Mouse (Mus musculus) ovary, postnatal 36 days (tissue): ENCODE data around the gene Mrtfb.
A peak's percentile ranks its signal among the peaks of the same experiment; 100 is the strongest.

ENCODE experiments used
- DNase-seq: peaks from one replicate; pipeline ENCODE4 v3.0.0; 2022; ENCODE audit warnings: low spot score, mixed read lengths

Gene Mrtfb

GRCm38 (mm10) chr16:13440468-13440867 lies 184.2 kb downstream of the Mrtfb start:
- no peak for DNase-seq

GRCm38 (mm10) chr16:13443764-13444163 lies 187.5 kb downstream of the Mrtfb start:
- DNase-seq, result no peak

DNA sequence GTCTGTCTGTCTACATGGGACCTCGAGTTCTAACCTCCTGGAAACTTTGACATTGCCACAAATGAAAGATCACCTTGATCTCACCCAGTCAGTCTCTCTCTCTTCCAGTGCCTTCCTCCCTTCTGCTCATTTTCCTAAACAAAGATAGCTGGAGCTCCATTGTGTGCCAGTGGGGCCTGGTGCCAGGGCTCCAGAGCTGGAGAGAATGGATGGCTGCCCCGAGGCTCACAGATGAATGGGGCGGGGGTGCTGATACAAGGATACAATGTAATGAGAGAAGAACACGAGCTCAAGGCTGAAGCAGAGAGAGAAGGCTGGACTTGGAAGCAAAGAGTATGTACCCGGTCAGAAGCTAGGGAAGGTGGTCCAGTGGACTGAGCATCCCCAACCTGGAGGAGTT lies 189.2 kb downstream of the Mrtfb start:
- DNase-seq, result peak; percentile 39

DNA sequence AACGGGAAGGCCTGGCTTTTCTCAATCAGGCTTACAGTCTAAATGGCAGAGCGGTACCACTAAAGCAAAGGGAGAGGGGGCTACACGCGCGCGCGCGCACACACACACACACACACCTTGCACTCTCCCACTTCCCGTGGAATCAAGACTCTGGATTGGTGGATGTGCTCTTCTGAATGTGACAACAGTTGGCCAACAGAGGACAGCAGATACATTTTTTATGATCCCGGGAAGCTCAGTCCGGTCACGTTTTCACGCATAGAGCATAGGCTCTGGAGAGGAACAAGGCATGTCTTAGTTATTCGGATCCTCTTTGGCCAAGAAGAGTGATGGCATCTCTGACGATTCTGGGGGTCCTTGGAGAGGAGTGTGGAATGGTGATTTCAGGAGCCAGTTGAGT lies 190.2 kb downstream of the Mrtfb start:
- DNase-seq, result no peak

GRCm38 (mm10) chr16:13446971-13447283 lies 190.6 kb downstream of the Mrtfb start:
- no peak for DNase-seq

DNA sequence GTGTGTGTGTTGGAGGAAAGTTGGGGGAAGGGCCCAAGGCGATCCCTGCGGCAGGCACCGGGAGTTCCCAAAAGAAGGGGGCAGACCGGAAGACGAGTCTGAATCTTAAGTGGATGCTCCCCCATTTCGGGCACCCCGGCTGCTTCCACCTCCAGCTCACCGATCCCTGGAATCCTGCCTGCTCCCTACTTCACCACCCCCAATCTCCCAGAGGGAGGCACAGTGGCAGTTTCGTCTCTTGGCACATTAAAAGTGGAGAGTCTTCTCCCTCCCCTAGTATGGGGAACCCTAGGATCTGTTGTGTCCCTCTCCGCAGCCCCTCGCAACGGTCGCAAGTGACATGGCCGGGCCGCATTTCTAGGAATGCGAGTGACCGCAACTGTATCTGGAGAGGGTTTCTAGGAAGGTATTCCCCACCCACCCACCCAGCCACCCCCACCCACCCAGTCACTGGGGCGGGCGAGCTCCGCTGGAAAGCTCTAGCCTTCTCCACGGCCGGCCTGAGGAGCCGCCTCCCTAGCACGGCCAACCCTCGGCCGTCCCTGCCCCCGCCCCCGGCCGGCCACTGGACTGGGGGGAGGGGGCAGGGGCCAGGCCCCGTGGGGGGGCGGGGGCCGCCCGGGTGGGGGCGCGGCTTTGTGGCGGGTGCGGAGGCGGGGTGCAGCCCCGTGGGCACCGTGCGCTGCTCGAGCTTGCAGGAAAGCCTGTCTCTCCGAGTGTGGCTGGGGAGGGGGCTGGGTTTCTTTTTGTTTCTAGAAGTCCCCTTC lies 191.2 kb downstream of the Mrtfb start:
- DNase-seq, result peak; percentile 73

- DNase-seq, result peak; percentile 53
These were observed 191.9 kb downstream of the Mrtfb start for GRCm38 (mm10) chr16:13448051-13448705.

- DNase-seq, result no peak
These were observed 192.4 kb downstream of the Mrtfb start for GRCm38 (mm10) chr16:13448706-13449090.

- DNase-seq, result no peak
These were observed 193.2 kb downstream of the Mrtfb start for GRCm38 (mm10) chr16:13449491-13449890.

- no peak for DNase-seq
These were observed 194.6 kb downstream of the Mrtfb start for GRCm38 (mm10) chr16:13450831-13451230.

DNA sequence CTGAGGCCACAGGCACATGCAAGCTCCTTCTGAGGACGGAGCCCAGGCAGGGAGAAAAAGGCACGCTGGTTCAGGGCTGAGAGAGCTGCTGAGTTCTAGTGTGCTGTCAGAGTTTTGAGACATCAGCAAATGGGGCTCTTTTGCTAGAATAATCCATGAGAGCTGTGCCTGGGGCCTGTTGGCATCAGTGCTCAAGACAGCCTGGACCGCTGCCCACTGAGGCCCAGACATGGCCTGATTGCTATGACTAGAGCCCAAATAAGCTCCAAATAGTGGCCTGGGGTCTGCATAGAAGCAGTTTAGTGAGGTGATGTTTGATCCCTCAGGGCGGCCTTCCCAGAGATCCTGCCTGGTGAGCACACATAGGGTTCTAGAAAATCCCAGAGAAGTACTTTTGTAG lies 195.7 kb downstream of the Mrtfb start:
- no peak for DNase-seq

- DNase-seq, result no peak
These were observed 196.4 kb downstream of the Mrtfb start for GRCm38 (mm10) chr16:13452661-13453060.

- no peak for DNase-seq
These were observed 197.8 kb downstream of the Mrtfb start for GRCm38 (mm10) chr16:13454026-13454600.

DNA sequence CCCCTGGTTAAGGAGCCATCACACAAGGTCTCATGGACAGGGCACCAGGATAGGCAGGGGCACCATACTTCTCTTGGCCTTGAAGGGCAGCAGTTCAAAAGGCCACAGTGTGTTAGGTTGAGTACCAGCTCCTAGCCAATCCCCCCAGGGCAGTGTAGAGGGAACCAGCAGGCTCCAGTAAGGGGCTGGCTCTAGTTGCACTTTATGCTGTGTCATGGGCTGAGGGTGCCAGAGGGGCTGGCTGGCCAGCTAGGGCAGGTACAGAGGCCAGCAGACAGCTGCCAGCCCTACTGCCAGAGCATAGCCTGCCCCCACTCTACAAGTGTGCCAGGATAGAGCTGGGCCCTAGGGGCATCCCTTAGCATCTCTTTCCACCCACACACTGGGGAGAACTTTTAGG lies 199.3 kb downstream of the Mrtfb start:
- DNase-seq, result no peak

- DNase-seq, result no peak
These were observed 202.3 kb downstream of the Mrtfb start for GRCm38 (mm10) chr16:13458556-13458955.

DNA sequence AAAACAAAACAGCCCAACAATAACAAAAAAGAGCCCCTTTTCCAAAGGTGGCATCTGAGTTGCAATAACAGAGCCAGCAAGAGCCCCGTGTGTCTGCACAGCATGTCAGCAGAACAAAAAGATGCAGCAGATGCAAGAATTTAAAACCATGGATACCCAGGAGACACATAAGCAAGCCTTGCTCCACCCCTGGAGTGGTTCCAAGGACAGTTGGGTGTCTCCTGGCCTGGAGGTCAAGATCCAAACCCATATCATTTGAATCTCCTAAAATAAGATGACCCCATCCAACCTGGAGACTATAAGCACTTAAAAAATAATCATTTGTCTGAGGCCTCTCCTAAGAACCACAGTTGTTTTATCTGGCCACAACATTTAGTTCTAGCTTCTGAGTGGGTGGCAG lies 203.8 kb downstream of the Mrtfb start:
- no peak for DNase-seq

GRCm38 (mm10) chr16:13460777-13461408 lies 204.6 kb downstream of the Mrtfb start:
- no peak for DNase-seq

GRCm38 (mm10) chr16:13464662-13465061 lies 208.4 kb downstream of the Mrtfb start:
- DNase-seq, result no peak
